Mouse (Mus musculus) lung, postnatal 0 days (tissue): Measurements from ENCODE around the gene Bud23. TPM values are rescaled to one million over a fixed set of nuclear protein-coding genes. Genes with fewer than 3 reads are reported as not detected.
A peak's percentile ranks its signal among the peaks of the same experiment; 100 is the strongest.

Experiments
- ATAC-seq: fragments of 200-750 bp; cut with Nextera tagmentation; 2 replicates; pipeline ENCODE4 v1.8.0; 2017; ENCODE audit warnings: moderate library complexity
- DNase-seq: peaks from one replicate; pipeline ENCODE4 v3.0.0-alpha.2; 2016; ENCODE audit warnings: low spot score
- H3K27ac ChIP-seq: fragments of 300-500 bp; sonication (generic); 2 replicates; pipeline ENCODE4 v1.5.1; 2014; ENCODE audit warnings: antibody characterized with exemption, mild to moderate bottlenecking, low read length, mixed read lengths
- H3K27me3 ChIP-seq: fragments of 300-500 bp; sonication (generic); replicated peaks from 2 replicates; pipeline ENCODE4 v1.6.1; 2014; ENCODE audit warnings: low read length, mixed read lengths; ENCODE audit not compliant: insufficient read depth
- H3K36me3 ChIP-seq: fragments of 300-500 bp; sonication (generic); 2 replicates; pipeline ENCODE4 v1.6.1; 2014; ENCODE audit warnings: low read length, mixed read lengths; ENCODE audit not compliant: insufficient read depth
- H3K4me1 ChIP-seq: fragments of 300-500 bp; sonication (generic); 2 replicates; pipeline ENCODE4 v1.6.1; 2014; ENCODE audit warnings: antibody characterized with exemption, low read depth, low read length, mixed read lengths; ENCODE audit not compliant: insufficient read depth
- H3K4me2 ChIP-seq: fragments of 300-500 bp; sonication (generic); replicated peaks from 2 replicates; pipeline ENCODE4 v1.6.1; 2014; ENCODE audit warnings: low read depth, mild to moderate bottlenecking, low read length, moderate library complexity, mixed read lengths
- H3K4me3 ChIP-seq: fragments of 300-500 bp; sonication (generic); 2 replicates; pipeline ENCODE4 v1.5.1; 2014; ENCODE audit warnings: low read depth, low read length
- H3K9ac ChIP-seq: fragments of 300-500 bp; sonication (generic); replicated peaks from 2 replicates; pipeline ENCODE4 v1.6.1; 2014; ENCODE audit warnings: low read depth, mild to moderate bottlenecking
- H3K9me3 ChIP-seq: fragments of 300-500 bp; sonication (generic); 2 replicates; pipeline ENCODE4 v1.6.1; 2016; ENCODE audit warnings: low read length, mixed read lengths
- CTCF ChIP-seq: IDR thresholded peaks from 2 replicates; pipeline ENCODE4 v1.5.1; 2016; ENCODE audit warnings: antibody characterized with exemption, mild to moderate bottlenecking
- EP300 ChIP-seq: IDR thresholded peaks from 2 replicates; pipeline ENCODE4 v1.6.1; 2016; ENCODE audit warnings: antibody characterized with exemption, mild to moderate bottlenecking, control low read depth
- WGBS: fragments of 180-500 bp; shearing (Covaris S2); extraction: QIAGEN DNeasy Blood & Tissue Kit; methylation state at CpG from one replicate; pipeline ENCODE4 v1.1.7; 2014; 5-methylcytosine and 5-hydroxymethylcytosine counted together
- polyA plus RNA-seq: library from polyadenylated mRNA; unstranded; fragments of >200 nt; fragmentation: Nextera tagmentation; extraction: Ambion mirVana; gene quantifications from 2 replicates; pipeline ENCODE4 v1.2.1, GENCODE M21; 2015

Gene Bud23
- polyA plus RNA-seq, 1 experiment from 2014 or later, result 52.2 TPM

- Histone ChIP-seq H3K4me2 (no peak overlapping the region), H3K4me3 (no peak overlapping the region), H3K27ac (no peak overlapping the region), H3K36me3 (no peaks in the 10 kb centered on the region), H3K27me3 (no peaks in the 10 kb centered on the region), H3K9ac (no peak overlapping the region), H3K4me1 (no peaks in the 10 kb centered on the region), H3K9me3 (no peaks in the 10 kb centered on the region)
- 46% methylated on average over 11 of the region's 11 CpGs for WGBS
- ATAC-seq (no peak), DNase-seq (no peak)
- no peak for TF ChIP-seq CTCF
- TF ChIP-seq EP300, result no peak
Observed at GRCm38 (mm10) chr5:135040777-135041176, 24.0 kb downstream of the Bud23 start.

GRCm38 (mm10) chr5:135040059-135040458 is 24.7 kb downstream of the Bud23 start:
- TF ChIP-seq CTCF, result no peak
- TF ChIP-seq EP300, result no peak

GRCm38 (mm10) chr5:135039541-135039940 is 25.2 kb downstream of the Bud23 start:
- H3K9me3 ChIP-seq, result no peaks in the 10 kb centered on the region
- 85% methylated on average over 9 of the region's 9 CpGs for WGBS
- ATAC-seq (no peak), DNase-seq (no peak)
- H3K9ac ChIP-seq, result no peak overlapping the region
- H3K4me2 ChIP-seq, result no peak overlapping the region
- no peaks in the 10 kb centered on the region for H3K4me1 ChIP-seq
- H3K36me3 ChIP-seq, result no peaks in the 10 kb centered on the region
- TF ChIP-seq EP300 (no peak), CTCF (no peak)
- no peak overlapping the region for H3K27ac ChIP-seq
- no peaks in the 10 kb centered on the region for H3K27me3 ChIP-seq
- H3K4me3 ChIP-seq, result no peak overlapping the region

More at GRCm38 (mm10) chr5:135040059-135040458, 24.7 kb downstream of the Bud23 start:
- 43% methylated on average over 6 of the region's 6 CpGs for WGBS
- Histone ChIP-seq H3K4me2 (no peak overlapping the region), H3K36me3 (no peaks in the 10 kb centered on the region), H3K4me3 (no peak overlapping the region), H3K27ac (no peak overlapping the region), H3K9ac (no peak overlapping the region), H3K9me3 (no peaks in the 10 kb centered on the region), H3K4me1 (no peaks in the 10 kb centered on the region), H3K27me3 (no peaks in the 10 kb centered on the region)
- no peak for DNase-seq
- no peak for ATAC-seq

- 70% methylated on average over 3 of the region's 3 CpGs for WGBS
- no peak overlapping the region for H3K27ac ChIP-seq
- H3K27me3 ChIP-seq, result no peaks in the 10 kb centered on the region
- no peak for TF ChIP-seq EP300
- no peak for TF ChIP-seq CTCF
- no peaks in the 10 kb centered on the region for H3K36me3 ChIP-seq
- H3K9ac ChIP-seq, result no peak overlapping the region
- H3K9me3 ChIP-seq, result no peaks in the 10 kb centered on the region
- DNase-seq, result no peak
- no peak overlapping the region for H3K4me2 ChIP-seq
- no peak overlapping the region for H3K4me3 ChIP-seq
- H3K4me1 ChIP-seq, result no peaks in the 10 kb centered on the region
- no peak for ATAC-seq
Observed at GRCm38 (mm10) chr5:135037946-135038345, 26.8 kb downstream of the Bud23 start.

- no peak overlapping the region for H3K4me3 ChIP-seq
- WGBS, result 63% methylated on average over 18 of the region's 18 CpGs
- no peaks in the 10 kb centered on the region for H3K4me1 ChIP-seq
- H3K9ac ChIP-seq, result no peak overlapping the region
- H3K27me3 ChIP-seq, result no peaks in the 10 kb centered on the region
- ATAC-seq (no peak), DNase-seq (no peak)
- no peaks in the 10 kb centered on the region for H3K36me3 ChIP-seq
- no peaks in the 10 kb centered on the region for H3K9me3 ChIP-seq
- H3K27ac ChIP-seq, result no peak overlapping the region
- no peak overlapping the region for H3K4me2 ChIP-seq
- TF ChIP-seq CTCF (no peak), EP300 (no peak)
Observed at GRCm38 (mm10) chr5:135035608-135036359, 29.0 kb downstream of the Bud23 start.

- no peak overlapping the region for H3K9ac ChIP-seq
- TF ChIP-seq EP300 (no peak), CTCF (peak; percentile 40)
- H3K27me3 ChIP-seq, result no peaks in the 10 kb centered on the region
- ATAC-seq, result no peak
- no peaks in the 10 kb centered on the region for H3K4me1 ChIP-seq
- WGBS, result 94% methylated on average over 2 of the region's 2 CpGs
- no peak overlapping the region for H3K4me3 ChIP-seq
- no peak overlapping the region for H3K4me2 ChIP-seq
- no peaks in the 10 kb centered on the region for H3K9me3 ChIP-seq
- no peak for DNase-seq
- H3K36me3 ChIP-seq, result no peaks in the 10 kb centered on the region
- no peak overlapping the region for H3K27ac ChIP-seq
Observed at GRCm38 (mm10) chr5:135034593-135034992, 30.2 kb downstream of the Bud23 start.
